29 mouse cellular contexts compared by ENCODE assay signal in genomic region chr11:8073321-8073720, GRCm38 (mm10).
DNase-seq lines count a peak whose midpoint lies in the region; ATAC-seq lines count a peak whose summit lies in the region.
"Had no signal": no experiment of that assay in that cellular context is flagged by ENCODE, and none has a peak within 500 bp of the region (broad histone marks: within the 10 kb centered on the region; RNA-seq: fewer than 3 reads in every experiment).

No protein-coding gene starts in this region.

- peak; percentile 15 to 17 for DNase-seq in heart, adult 9 months (ENCODE audit: low spot score in 2 of 2)
- DNase-seq in 3T3-L1 (ENCODE audit: low read depth, low spot score) (peak; percentile 50), adipocyte (ENCODE audit: low spot score) (peak; percentile 17), MN1 (ENCODE audit: low spot score) (no peak)
- no peak for DNase-seq in adrenal gland, postnatal 4 days (ENCODE audit: low spot score in 2 of 2)
- DNase-seq: adrenal gland, adult 2 months; adrenal gland, postnatal 14 days; cerebellum, adult 11-12 months; cerebellum, adult 8-10 months; cerebellum, postnatal 10 days; cerebellum, postnatal 36 days; embryo, embryonic 11 days; gastrocnemius, postnatal 10 days; gastrocnemius, postnatal 36 days; heart, postnatal 36 days; kidney, adult 11 months had no signal

- H3K27me3 ChIP-seq in heart, embryonic 11.5 days (ENCODE audit: control insufficient read depth, insufficient read depth, low read length), result no peaks in the 10 kb centered on the region
- H3K27me3 ChIP-seq: embryonic facial prominence, embryonic 13.5 days; forebrain, embryonic 13.5 days; heart, embryonic 13.5 days; hindbrain, embryonic 13.5 days; intestine, embryonic 15.5 days; Patski had no signal

- no peaks in the 10 kb centered on the region for H3K9me3 ChIP-seq in heart, embryonic 11.5 days (replicated peaks; ENCODE audit: control insufficient read depth, low read length)
- H3K9me3 ChIP-seq: embryonic facial prominence, embryonic 10.5 days; embryonic facial prominence, embryonic 13.5 days; forebrain, embryonic 10.5 days; forebrain, embryonic 13.5 days; heart, embryonic 13.5 days; hindbrain, embryonic 10.5 days; hindbrain, embryonic 13.5 days; intestine, embryonic 15.5 days had no signal

- no peaks in the 10 kb centered on the region for H3K4me1 ChIP-seq in heart, embryonic 11.5 days (ENCODE audit: control insufficient read depth, insufficient read depth, low read length)
- H3K4me1 ChIP-seq: heart, embryonic 13.5 days had no signal

- no peak overlapping the region for H3K4me2 ChIP-seq in heart, embryonic 11.5 days
- H3K4me2 ChIP-seq: embryonic facial prominence, embryonic 13.5 days; forebrain, embryonic 13.5 days; heart, embryonic 13.5 days; hindbrain, embryonic 13.5 days; intestine, embryonic 15.5 days had no signal

- H3K4me3 ChIP-seq in heart, embryonic 11.5 days (ENCODE audit: low read depth, low read length), result no peak overlapping the region
- H3K4me3 ChIP-seq: embryonic facial prominence, embryonic 10.5 days; embryonic facial prominence, embryonic 13.5 days; erythroblast, embryonic 14.5 days; forebrain, embryonic 10.5 days; forebrain, embryonic 13.5 days; heart, embryonic 13.5 days; hindbrain, embryonic 10.5 days; hindbrain, embryonic 13.5 days; intestine, embryonic 15.5 days had no signal

- H3K9ac ChIP-seq in heart, embryonic 11.5 days (ENCODE audit: low read depth, low read length), result no peak overlapping the region
- H3K9ac ChIP-seq: embryonic facial prominence, embryonic 13.5 days; forebrain, embryonic 13.5 days; heart, embryonic 13.5 days; hindbrain, embryonic 13.5 days; intestine, embryonic 15.5 days had no signal

- no peak for ATAC-seq in heart, embryonic 11.5 days (replicated peaks; ENCODE audit: insufficient number of reproducible peaks, low FRiP score, low TSS enrichment)
- ATAC-seq: forebrain, embryonic 13.5 days; forebrain, embryonic 16.5 days; hindbrain, embryonic 16.5 days; intestine, embryonic 15.5 days; Patski had no signal

- H3K36me3 ChIP-seq in heart, embryonic 11.5 days (ENCODE audit: control insufficient read depth, insufficient read depth, low read length), result no peaks in the 10 kb centered on the region
- H3K36me3 ChIP-seq: embryonic facial prominence, embryonic 10.5 days; embryonic facial prominence, embryonic 13.5 days; forebrain, embryonic 10.5 days; heart, embryonic 13.5 days; hindbrain, embryonic 10.5 days; hindbrain, embryonic 13.5 days; intestine, embryonic 15.5 days had no signal

- WGBS in heart, embryonic 11.5 days (ENCODE audit: insufficient replicate concordance), result 68% methylated on average over 1 of the region's 1 CpGs

- H3K27ac ChIP-seq in heart, embryonic 11.5 days (ENCODE audit: low read depth, low read length), result no peak overlapping the region
- H3K27ac ChIP-seq: embryonic facial prominence, embryonic 10.5 days; embryonic facial prominence, embryonic 13.5 days; forebrain, embryonic 10.5 days; forebrain, embryonic 13.5 days; heart, embryonic 13.5 days; hindbrain, embryonic 10.5 days; hindbrain, embryonic 13.5 days; intestine, embryonic 15.5 days had no signal

Comparison
In these comparisons a context has a peak if more than half of its experiments do, and no peak if none do; other contexts are left out.
1. DNase-seq: peak in heart, adult 9 months (2 of 2), 3T3-L1 (single experiment) and adipocyte (single experiment); none in MN1 (single experiment) and adrenal gland, postnatal 4 days (0 of 2).